Mouse (Mus musculus) lung, adult 2 months (tissue): Measurements from ENCODE around the gene Rhof. TPM values are rescaled to one million over a fixed set of nuclear protein-coding genes. Genes with fewer than 3 reads are reported as not detected.

Experiments used
- DNase-seq: peaks from one replicate; pipeline ENCODE4 v3.0.0; 2022
- H3K4me1 ChIP-seq: fragments of 200-500 bp; 2 replicates; pipeline ENCODE4 v1.6.1; 2011; ENCODE audit warnings: low read length; ENCODE audit not compliant: control insufficient read depth, insufficient read depth
- H3K4me3 ChIP-seq: fragments of 200-500 bp; replicated peaks from 2 replicates; pipeline ENCODE3; 2011; ENCODE audit warnings: low read depth, mild to moderate bottlenecking, control low read depth, low read length; ENCODE audit errors: extremely low read depth
- CTCF ChIP-seq: fragments of 200-500 bp; IDR thresholded peaks from 2 replicates; pipeline ENCODE4 v1.5.1; 2011; ENCODE audit warnings: mild to moderate bottlenecking, low read length, control low read depth; ENCODE audit not compliant: insufficient read depth
- POLR2A ChIP-seq: fragments of 200-500 bp; IDR thresholded peaks from 2 replicates; pipeline ENCODE4 v1.6.1; 2011; ENCODE audit warnings: low read depth, mild to moderate bottlenecking, control low read depth, low read length, borderline replicate concordance; ENCODE audit errors: extremely low read depth
- WGBS: fragments of 180-500 bp; shearing (Covaris S2); methylation state at CpG from one replicate; pipeline ENCODE4 v1.1.7; 2018; 5-methylcytosine and 5-hydroxymethylcytosine counted together
- polyA plus RNA-seq: library from polyadenylated mRNA; depleted of rRNA; stranded (reverse); fragments of >200 nt; gene quantifications from 2 replicates; pipeline ENCODE4 v1.2.3, GENCODE M21; 2012

The Rhof gene
- polyA plus RNA-seq, 1 experiment = 10.8 TPM

GRCm38 (mm10) chr5:123149451-123150400 is 17.2 kb upstream of the Rhof start:
- TF ChIP-seq CTCF (peak; percentile 90), POLR2A (0 out of 2 replicates have a peak, but pooled peaks have one; percentile 35)
- peak; percentile 90 for DNase-seq

GRCm38 (mm10) chr5:123148073-123148722 is 15.7 kb upstream of the Rhof start:
- no peak for DNase-seq
- TF ChIP-seq CTCF = no peak
- TF ChIP-seq POLR2A = no peak
- Histone ChIP-seq H3K4me1 (peaks cover 19% of the 10 kb centered on the region), H3K4me3 (no peak overlapping the region)
- 83% methylated on average over 25 of the region's 25 CpGs for WGBS

More at GRCm38 (mm10) chr5:123149451-123150400, 17.2 kb upstream of the Rhof start:
- Histone ChIP-seq H3K4me3 (peak overlapping the region; percentile 71), H3K4me1 (peaks cover 15% of the 10 kb centered on the region)
- 4% methylated on average over 19 of the region's 19 CpGs for WGBS

GRCm38 (mm10) chr5:123147569-123147968 is 15.1 kb upstream of the Rhof start:
- TF ChIP-seq POLR2A (no peak), CTCF (no peak)
- H3K4me3 ChIP-seq = no peak overlapping the region
- no peak for DNase-seq
- WGBS = 81% methylated on average over 17 of the region's 17 CpGs
- peaks cover 19% of the 10 kb centered on the region for H3K4me1 ChIP-seq

- no peak for DNase-seq
- H3K4me1 ChIP-seq = peaks cover 19% of the 10 kb centered on the region
- H3K4me3 ChIP-seq = no peak overlapping the region
- 89% methylated on average over 11 of the region's 11 CpGs for WGBS
- no peak for TF ChIP-seq POLR2A
- no peak for TF ChIP-seq CTCF
Observed at GRCm38 (mm10) chr5:123146357-123146756, 13.9 kb upstream of the Rhof start.

GRCm38 (mm10) chr5:123144746-123145590 is 12.5 kb upstream of the Rhof start:
- Histone ChIP-seq H3K4me1 (peaks cover 12% of the 10 kb centered on the region), H3K4me3 (peak overlapping the region; percentile 41)
- 42% methylated on average over 20 of the region's 20 CpGs for WGBS
- TF ChIP-seq CTCF (no peak), POLR2A (no peak)
- DNase-seq = no peak

GRCm38 (mm10) chr5:123143971-123144745 is 11.7 kb upstream of the Rhof start:
- peaks cover 6% of the 10 kb centered on the region for H3K4me1 ChIP-seq
- no peak for DNase-seq
- peak overlapping the region; percentile 49 for H3K4me3 ChIP-seq
- no peak for TF ChIP-seq POLR2A
- no peak for TF ChIP-seq CTCF
- 7% methylated on average over 17 of the region's 17 CpGs for WGBS

GRCm38 (mm10) chr5:123143251-123143970 is 10.9 kb upstream of the Rhof start:
- under 1% methylated on average over 24 of the region's 24 CpGs for WGBS
- peak overlapping the region; percentile 66 for H3K4me3 ChIP-seq
- TF ChIP-seq POLR2A (no peak), CTCF (no peak)
- peaks cover 6% of the 10 kb centered on the region for H3K4me1 ChIP-seq
- DNase-seq = peak; percentile 44

GRCm38 (mm10) chr5:123142161-123143157 is 10.0 kb upstream of the Rhof start, which contains the start of gene Setd1b:
Gene Setd1b, plus strand, starts transcription at chr5:123142193.
- under 1% methylated on average over 97 of the region's 103 CpGs for WGBS
- Histone ChIP-seq H3K4me3 (peak within 1 kb of the TSS; percentile 66), H3K4me1 (peaks cover 4% of the 10 kb centered on the region)
- TF ChIP-seq CTCF = no peak
- peak; percentile 41; the same call in 1 of the 2 replicates for TF ChIP-seq POLR2A
- DNase-seq = peak; percentile 68
